Comparison of ENCODE assay signal across 8 mouse cellular contexts in the genomic region with DNA sequence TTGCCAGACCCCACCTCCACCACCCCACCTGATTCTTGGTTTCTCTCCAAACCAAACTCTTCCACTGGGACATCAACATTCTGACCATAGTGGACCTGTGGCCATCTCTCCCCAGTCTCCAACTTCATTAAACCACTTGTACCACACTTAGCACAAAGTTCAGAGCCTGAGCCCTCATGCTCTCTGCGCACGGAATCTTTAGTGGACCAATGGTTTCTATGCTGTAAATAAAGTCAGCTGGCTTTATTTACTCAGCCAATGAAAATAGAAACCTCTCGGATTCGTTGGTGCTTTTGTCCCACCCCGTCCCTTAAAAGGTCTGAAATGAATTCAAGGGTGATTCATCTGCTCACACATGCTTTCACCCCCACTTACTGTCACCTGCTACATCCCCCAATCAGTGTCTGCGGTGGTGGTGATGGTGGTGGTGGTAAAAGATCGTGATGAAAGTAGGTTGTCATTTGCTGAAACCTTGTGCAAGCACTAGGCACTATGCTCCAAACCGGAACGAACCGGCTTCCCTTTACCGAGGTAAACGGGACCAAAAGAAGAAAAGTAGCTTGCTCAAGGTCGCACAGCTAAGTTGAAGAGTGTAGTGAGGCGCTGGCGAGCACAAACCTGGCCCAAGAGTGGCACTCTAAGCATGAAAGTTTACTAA. TPM values are rescaled to one million over a fixed set of nuclear protein-coding genes. Genes with fewer than 3 reads are reported as not detected.
DNase-seq lines count a peak whose midpoint lies in the region; ATAC-seq lines count a peak whose summit lies in the region.

No protein-coding gene starts in this region.

- peak overlapping the region; percentile 89 for H3K27ac ChIP-seq in midbrain, embryonic 10.5 days (replicated peaks)

- no peaks in the 10 kb centered on the region for H3K9me3 ChIP-seq in erythroblast, embryonic 14.5 days (ENCODE audit: control insufficient read depth, low read length)
- H3K9me3 ChIP-seq in midbrain, embryonic 10.5 days (replicated peaks): no peaks in the 10 kb centered on the region

- no peak for ATAC-seq in erythroblast, adult 5-6 weeks (replicated peaks; ENCODE audit: low FRiP score, poor library complexity, severe bottlenecking)

- peaks cover 18% of the 10 kb centered on the region for H3K27me3 ChIP-seq in erythroblast, embryonic 14.5 days (ENCODE audit: control insufficient read depth)
- H3K27me3 ChIP-seq in midbrain, embryonic 10.5 days (ENCODE audit: low read depth, poor library complexity, severe bottlenecking): no peaks in the 10 kb centered on the region

- DNase-seq in 3T3-L1 (ENCODE audit: low read depth, low spot score): peak; percentile 56
- DNase-seq in adrenal gland, adult 8-10 months: peak; percentile 26
- peak; percentile 23 for DNase-seq in forelimb bud, embryonic 11.5 days (ENCODE audit: low read depth, low spot score)
- DNase-seq in large intestine, adult 2 months (ENCODE audit: low read depth, low spot score): peak; percentile 36
- no peak for DNase-seq in midbrain, embryonic 10.5 days (ENCODE audit: low spot score)
- DNase-seq in yolk sac, embryonic 10.5 days (ENCODE audit: low spot score): peak; percentile 46

- H3K4me3 ChIP-seq in erythroblast, embryonic 14.5 days (replicated peaks): peak overlapping the region; percentile 72
- peak overlapping the region; percentile 89 for H3K4me3 ChIP-seq in midbrain, embryonic 10.5 days

- H3K36me3 ChIP-seq in erythroblast, embryonic 14.5 days (ENCODE audit: control insufficient read depth): no peaks in the 10 kb centered on the region; the same call in 1 of the 2 replicates
- H3K36me3 ChIP-seq in midbrain, embryonic 10.5 days: no peaks in the 10 kb centered on the region

- H3K4me1 ChIP-seq in erythroblast, embryonic 14.5 days (ENCODE audit: control insufficient read depth): peaks cover 30% of the 10 kb centered on the region
- peaks cover 33% of the 10 kb centered on the region for H3K4me1 ChIP-seq in midbrain, embryonic 10.5 days

- 3% methylated on average over 15 of the region's 15 CpGs for WGBS in large intestine, adult 2 months
- 30% methylated on average over 15 of the region's 15 CpGs for WGBS in midbrain, embryonic 10.5 days

RNA-seq across cellular contexts. Expression of a gene that starts 1.3 kb away (rescaled TPM):
- 0.01 TPM in 2 replicates for polyA plus RNA-seq in erythroblast, embryonic 14.5 days (2012)
- total RNA-seq in erythroblast, adult 5-6 weeks (2015; ENCODE audit: low replicate concordance): not detected in 2 replicates
- total RNA-seq in erythroblast, adult 5-6 weeks (2017; ENCODE audit: low replicate concordance): not detected in 2 replicates
- total RNA-seq in adrenal gland, adult 8-10 months (2022): 1 to 10 TPM; 2.6 to 5.6 (median 4.0) TPM
- 0.24 and 0.47 TPM in 2 replicates for polyA plus RNA-seq in large intestine, adult 2 months (2012; rRNA removed)
- polyA plus RNA-seq in midbrain, embryonic 10.5 days (2016; fragmentation: Nextera tagmentation; extraction: Ambion mirVana): 0.74 and 0.92 TPM in 2 replicates
